Mouse (Mus musculus) urinary bladder, postnatal 4 days (tissue): Measurements from ENCODE around the gene Olfr45.
"Not testable (repeated sequence)": the region's sequence is repeated elsewhere in the genome, so short reads cannot be mapped to it uniquely, and the experiment has no call there.

Experiments used
- DNase-seq, 2 experiments: peaks; one replicate each; pipeline ENCODE4 v3.0.0; 2021 to 2022; ENCODE audit warnings: low spot score in 2 of 2

The Olfr45 gene

DNA sequence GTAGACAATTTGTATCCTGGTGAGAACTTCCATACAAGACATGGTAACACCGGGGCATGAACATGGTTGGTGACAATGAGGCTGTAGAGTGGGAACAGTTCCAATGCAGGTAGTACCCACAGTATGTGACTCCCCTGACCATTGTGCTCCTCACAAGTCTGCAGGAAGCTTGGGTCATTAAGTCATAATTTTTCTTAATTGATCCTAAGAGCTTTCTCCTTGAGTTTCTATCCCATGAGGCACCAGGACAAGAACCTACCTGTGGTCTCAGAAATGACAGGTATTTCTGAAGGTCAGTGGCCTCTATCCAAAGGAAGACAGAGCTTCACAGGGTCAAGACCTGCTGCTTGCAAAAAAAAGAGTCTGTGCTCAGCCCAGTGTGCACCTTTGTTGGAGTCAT is at the start of gene Olfr45:
TSS of gene Olfr45 (plus strand) at position 301 of the 400 bp plus-strand sequence.
- no peak for DNase-seq

DNA sequence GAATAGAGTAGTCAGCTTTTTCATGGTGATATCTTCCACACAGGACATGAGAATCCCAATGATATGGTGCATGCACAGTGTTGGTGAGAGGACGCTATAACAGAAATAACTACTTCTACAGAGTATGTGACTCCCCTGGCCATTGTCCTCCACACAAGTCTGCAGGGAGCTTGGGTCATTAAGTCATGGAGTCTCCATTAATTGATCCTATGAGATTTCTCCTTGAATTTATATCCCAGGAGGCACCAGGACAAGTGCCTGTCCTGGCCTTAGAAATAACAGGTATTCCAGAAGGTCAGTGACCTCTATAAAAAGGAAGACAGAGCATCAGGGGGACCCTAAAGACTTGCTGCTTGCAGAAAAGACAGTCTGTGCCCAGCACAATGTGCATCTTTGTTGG is 35.6 kb upstream of the Olfr45 start, which contains the start of gene Olfr53:
TSS of gene Olfr53 (plus strand) at position 301 of the 400 bp plus-strand sequence.
- no peak for DNase-seq

DNA sequence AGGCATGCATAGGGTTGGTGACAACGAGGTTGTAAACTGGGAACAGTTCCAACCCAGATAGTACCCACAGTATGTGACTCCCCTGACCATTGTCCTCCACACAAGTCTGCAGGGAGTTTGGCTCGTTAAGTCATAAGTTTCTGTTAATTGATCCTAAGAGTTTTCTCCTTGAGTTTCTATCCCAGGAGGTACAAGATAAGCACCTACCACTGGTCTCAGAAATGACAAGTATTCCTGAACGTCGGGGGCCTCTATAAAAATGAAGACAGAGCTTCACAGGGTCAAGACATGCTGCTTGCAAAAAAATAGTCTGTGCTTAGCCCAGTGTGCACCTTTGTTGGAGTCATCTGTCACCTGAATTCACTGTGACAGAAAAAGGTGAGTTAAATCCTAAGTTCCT is 22.1 kb upstream of the Olfr45 start, which contains the start of gene Olfr539:
TSS of gene Olfr539 (plus strand) at position 301 of the 400 bp plus-strand sequence.
- no peak for DNase-seq

DNA sequence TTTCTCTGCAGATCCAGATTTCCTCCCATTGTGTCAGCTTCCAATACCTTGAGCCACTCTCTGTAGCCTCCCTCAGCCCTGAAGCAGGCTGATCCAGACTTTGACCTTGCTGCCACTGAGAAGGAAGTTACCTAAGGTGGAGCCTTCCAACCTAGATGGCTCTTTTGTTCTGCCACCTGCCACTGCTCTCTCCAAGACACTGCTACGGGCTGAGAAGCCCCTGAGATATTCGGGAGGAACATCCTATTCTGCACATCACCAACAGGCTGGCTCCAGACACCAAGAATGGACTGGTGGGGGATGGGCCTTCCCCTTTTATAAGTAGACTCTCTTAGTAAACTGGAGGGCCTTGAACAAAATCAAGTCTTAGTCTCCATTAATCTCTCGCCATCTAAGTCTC is 11.1 kb upstream of the Olfr45 start:
- DNase-seq: not testable (repeated sequence)

DNA sequence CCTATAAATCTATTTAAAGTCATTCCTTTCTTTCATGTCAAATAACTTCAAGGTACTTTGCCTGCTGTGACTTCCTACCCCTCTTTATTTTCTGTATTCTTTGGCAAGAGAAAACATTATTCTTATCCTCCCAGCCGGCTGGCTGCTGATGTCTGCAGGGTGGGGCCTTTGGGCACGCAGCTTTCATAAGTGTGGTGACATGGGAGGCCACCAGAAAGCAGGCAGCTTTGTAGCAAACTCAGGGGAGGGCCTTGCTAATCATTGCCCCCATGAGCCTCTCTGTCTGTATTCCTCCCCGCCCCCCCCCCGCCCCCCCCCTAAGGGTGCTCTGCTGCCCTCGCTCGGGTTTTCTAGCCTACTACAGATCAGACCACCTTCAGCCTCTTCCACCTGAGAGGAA is 5.9 kb upstream of the Olfr45 start:
- DNase-seq: no peak

DNA sequence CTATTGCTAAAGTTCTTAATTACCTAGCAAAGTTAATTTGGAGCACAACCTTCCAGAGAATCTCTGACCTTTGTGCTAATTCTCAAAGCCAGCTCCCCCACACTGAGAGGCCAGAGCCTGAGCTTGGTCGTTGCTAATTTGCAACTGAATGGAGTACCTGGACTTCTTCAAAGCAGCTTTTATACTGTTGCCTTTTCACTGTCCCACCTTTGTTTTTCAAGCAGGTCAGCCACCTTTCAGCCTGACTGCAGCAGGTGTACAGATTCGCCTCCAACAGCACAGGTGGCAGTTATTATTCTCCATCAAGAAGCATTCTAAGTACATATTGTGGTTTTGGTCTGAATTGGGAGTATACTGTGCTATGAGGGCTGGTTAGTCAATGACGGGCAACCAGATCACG is 2.2 kb upstream of the Olfr45 start:
- DNase-seq: not testable (repeated sequence)

DNA sequence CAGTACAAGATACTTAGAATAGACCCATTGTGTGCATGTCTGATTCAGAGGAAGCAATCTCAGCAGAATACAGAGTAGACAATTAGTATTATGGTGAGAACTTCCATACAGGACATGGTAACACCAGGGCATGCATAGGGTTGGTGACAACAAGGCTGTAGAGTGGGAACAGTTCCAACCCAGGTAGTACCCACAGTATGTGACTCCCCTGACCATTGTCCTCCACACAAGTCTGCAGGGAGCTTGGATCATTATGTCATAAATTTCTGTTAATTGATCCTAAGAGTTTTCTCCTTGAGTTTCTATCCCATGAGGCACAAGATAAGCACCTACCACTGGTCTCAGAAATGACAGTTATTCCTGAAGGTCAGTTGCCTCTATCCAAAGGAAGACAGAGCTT is 15.2 kb downstream of the Olfr45 start, which contains the start of gene Olfr541:
TSS of gene Olfr541 (plus strand) at position 301 of the 400 bp plus-strand sequence.
- DNase-seq: no peak

DNA sequence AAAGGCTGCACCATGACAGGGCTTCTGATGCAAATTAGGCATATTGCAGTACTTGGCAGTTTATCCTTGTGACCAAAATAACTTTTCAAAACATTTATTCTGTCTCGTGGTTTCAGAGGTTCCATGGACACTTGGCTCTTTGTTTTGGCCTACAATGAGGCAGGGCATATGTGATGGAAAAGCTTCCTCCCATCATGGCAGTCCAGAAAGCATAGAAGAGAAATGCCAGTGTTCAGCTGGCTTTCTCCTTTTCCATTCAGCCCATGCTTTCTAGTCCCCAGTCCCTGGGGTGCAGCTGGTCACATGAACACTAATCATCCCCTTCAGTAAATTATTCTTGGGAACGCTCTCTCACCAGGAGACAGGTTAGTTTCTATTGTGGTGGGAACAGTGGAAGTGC is 24.6 kb downstream of the Olfr45 start:
- no peak for DNase-seq

DNA sequence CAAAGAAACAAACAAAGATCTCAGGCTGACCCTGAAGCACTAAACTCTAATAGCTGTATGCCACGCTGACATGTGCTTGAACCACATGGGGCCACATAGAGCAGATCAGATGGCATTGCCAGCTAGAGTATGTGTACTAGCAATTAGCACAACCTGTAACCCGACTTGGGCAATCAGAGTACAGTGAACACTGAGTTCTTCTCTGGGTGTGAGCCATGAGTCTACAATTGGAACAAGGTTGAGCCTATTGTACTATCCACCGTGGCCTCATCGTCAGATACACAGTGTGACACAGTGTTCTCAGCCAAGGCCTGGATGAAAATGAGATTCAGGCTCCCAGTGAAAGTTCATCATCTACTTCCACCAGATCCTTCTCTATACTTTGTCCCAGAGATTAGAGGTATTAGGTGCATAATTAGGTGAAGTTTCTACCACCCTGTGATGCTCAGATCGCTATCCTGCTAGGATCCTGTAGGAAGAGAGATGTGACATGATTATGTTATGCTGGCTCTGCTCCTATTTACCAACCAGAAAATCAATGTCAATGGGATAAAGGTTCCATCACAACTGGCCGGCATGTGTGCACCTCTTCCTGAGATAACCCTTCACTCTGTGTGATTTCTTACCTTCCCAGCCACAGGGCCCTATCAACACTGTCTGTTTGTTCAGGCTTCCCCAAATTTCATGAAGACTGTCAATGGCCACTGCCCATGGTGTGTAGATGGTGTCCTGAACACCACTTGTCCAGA is 26.0 kb downstream of the Olfr45 start:
- DNase-seq: no peak

DNA sequence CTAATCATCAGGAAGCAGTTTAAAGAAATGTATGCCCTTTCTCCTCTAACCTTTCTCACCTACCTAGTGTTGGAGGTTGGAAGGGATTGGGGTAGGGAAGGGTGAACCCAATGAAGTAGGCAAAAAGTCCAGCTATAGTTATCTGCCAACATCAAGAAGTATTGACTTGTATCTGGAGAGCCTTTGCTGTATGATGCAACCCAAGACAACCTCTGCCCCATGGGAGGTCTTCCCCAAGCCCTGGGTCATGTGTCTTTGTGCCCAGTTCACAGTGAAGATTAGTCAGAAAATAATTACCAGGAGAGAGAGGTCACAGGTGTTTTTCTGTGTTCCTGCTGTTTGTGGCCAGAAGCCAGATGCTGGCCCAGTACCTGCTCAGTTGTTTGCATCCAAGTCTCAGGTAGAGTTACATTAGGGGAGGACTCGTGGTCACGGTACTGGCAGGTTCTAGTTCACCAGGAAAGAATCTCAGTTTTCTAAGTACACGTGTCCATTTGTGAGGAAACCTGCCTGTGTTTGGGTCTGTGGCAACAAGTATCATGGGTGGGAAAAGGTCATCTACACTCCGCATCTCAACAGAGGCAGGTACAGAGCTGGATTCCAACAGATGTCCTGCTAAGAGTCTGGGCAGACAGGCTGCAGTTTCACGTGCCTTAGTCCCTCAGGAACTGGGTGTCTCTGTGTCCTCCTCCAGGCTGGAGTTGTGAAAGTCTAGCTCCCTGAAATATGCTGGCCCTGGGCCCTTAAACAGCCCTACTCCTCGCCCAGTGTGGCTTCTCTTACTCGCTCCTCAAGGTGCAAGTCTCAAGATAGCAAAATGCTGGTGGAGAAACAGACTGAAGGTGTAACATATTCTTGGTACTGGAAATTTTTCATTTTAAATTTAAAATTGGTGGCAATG is 35.7 kb downstream of the Olfr45 start:
- no peak for DNase-seq

DNA sequence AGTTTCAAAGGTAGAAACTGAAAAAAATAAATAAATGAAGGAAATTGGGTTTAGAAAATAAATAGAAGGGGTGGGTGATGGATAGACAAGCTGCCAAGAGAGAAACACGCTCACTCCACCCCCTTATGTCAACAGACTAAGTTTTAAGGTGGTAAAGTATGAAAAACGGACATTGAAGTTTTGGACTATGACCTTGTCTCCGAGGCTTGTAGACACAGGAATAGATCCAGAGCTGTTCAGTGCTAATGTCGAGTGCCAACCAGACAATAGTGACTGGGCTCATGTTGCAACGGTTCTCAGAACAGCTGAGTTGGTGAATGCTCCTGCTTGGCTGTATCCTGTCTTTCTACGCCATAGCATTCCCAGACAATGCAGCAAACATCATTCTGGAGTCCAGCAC is 39.3 kb downstream of the Olfr45 start:
- no peak for DNase-seq

DNA sequence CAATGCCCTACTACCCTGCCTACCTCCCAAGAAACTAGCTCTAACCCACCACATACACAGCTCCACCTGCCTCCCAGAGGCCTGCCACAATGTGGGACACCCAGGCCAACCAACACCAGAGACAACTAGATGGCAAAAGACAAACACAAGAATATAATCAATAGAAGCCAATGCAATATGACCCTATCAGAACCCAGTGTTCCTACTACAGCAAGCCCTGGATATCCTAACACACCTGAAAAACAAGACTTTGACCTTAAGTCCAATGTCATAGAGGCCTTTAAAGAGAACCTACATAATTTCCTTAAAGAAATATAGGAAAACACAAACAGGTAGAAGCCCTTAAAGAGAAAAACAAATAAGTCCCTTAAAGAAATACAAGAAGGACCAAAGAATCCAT is 43.8 kb downstream of the Olfr45 start:
- DNase-seq: no peak

DNA sequence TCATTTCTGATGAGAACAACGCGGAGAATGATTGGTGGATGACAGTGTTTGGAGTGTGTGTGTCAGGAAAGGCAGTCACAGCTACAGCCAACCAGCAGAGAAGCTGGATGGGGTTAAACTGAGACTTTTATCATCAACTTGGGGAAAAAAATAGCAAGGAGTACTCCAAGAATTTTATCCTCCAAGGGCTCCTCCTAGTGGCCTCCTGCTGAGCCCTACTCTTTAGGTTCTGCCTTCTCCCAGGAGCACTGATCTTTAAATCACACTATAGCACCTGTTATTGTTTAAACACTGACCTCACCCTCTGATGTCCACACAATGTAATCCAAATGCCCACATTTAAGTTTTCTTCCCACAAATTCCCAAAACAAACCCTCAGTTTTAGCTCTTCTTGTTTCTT is 51.4 kb downstream of the Olfr45 start:
- no peak for DNase-seq
